Mouse (Mus musculus) liver, embryonic 12.5 days (tissue): ENCODE results near the gene Batf. TPM values are rescaled to one million over a fixed set of nuclear protein-coding genes. Genes with fewer than 3 reads are reported as not detected.
"Not testable (repeated sequence)": the region's sequence is repeated elsewhere in the genome, so short reads cannot be mapped to it uniquely, and the experiment has no call there.

Experiments
- ATAC-seq: fragments of 200-750 bp; cut with Nextera tagmentation; 2 replicates; pipeline ENCODE4 v1.8.0; 2017; ENCODE audit warnings: moderate number of reproducible peaks, mild to moderate bottlenecking, moderate library complexity
- H3K27ac ChIP-seq: fragments of 300-500 bp; sonication (generic); 2 replicates; pipeline ENCODE4 v1.5.1; 2016; ENCODE audit warnings: mild to moderate bottlenecking
- H3K27me3 ChIP-seq: fragments of 300-500 bp; sonication (generic); replicated peaks from 2 replicates; pipeline ENCODE4 v1.6.1; 2016; ENCODE audit warnings: mild to moderate bottlenecking, moderate library complexity
- H3K36me3 ChIP-seq: fragments of 300-500 bp; sonication (generic); 2 replicates; pipeline ENCODE4 v1.6.1; 2016; ENCODE audit warnings: mild to moderate bottlenecking, moderate library complexity
- H3K4me1 ChIP-seq: fragments of 300-500 bp; sonication (generic); 2 replicates; pipeline ENCODE4 v1.6.1; 2016
- H3K4me2 ChIP-seq: fragments of 300-500 bp; sonication (generic); 2 replicates; pipeline ENCODE4 v1.6.1; 2016; ENCODE audit warnings: mild to moderate bottlenecking, moderate library complexity
- H3K4me3 ChIP-seq: fragments of 300-500 bp; sonication (generic); 2 replicates; pipeline ENCODE4 v1.5.1; 2016; ENCODE audit warnings: mild to moderate bottlenecking, moderate library complexity
- H3K9ac ChIP-seq: fragments of 300-500 bp; sonication (generic); 2 replicates; pipeline ENCODE4 v1.6.1; 2016; ENCODE audit warnings: mild to moderate bottlenecking, moderate library complexity
- H3K9me3 ChIP-seq: fragments of 300-500 bp; sonication (generic); replicated peaks from 2 replicates; pipeline ENCODE4 v1.6.1; 2016; ENCODE audit warnings: mild to moderate bottlenecking, moderate library complexity
- WGBS: fragments of 180-500 bp; shearing (Covaris S2); methylation state at CpG from one replicate; pipeline ENCODE4 v1.1.7; 2016; ENCODE audit not compliant: insufficient replicate concordance; 5-methylcytosine and 5-hydroxymethylcytosine counted together
- polyA plus RNA-seq: library from polyadenylated mRNA; unstranded; fragments of >200 nt; fragmentation: Nextera tagmentation; extraction: Ambion mirVana; gene quantifications from 2 replicates; pipeline ENCODE4 v1.2.1, GENCODE M21; 2016

The Batf gene
- polyA plus RNA-seq, 1 experiment from 2014 or later, result 5.2 TPM

GRCm38 (mm10) chr12:85660855-85661254 lies 25.6 kb upstream of the Batf start:
- Histone ChIP-seq H3K4me2 (no peak overlapping the region), H3K27ac (no peak overlapping the region), H3K4me1 (no peaks in the 10 kb centered on the region), H3K9me3 (no peaks in the 10 kb centered on the region), H3K9ac (no peak overlapping the region), H3K36me3 (no peaks in the 10 kb centered on the region), H3K4me3 (no peak overlapping the region), H3K27me3 (no peaks in the 10 kb centered on the region)
- 77% methylated on average over 12 of the region's 12 CpGs for WGBS
- no peak for ATAC-seq

- 69% methylated on average over 8 of the region's 8 CpGs for WGBS
- not testable (repeated sequence) for H3K27ac ChIP-seq, H3K4me1 ChIP-seq, H3K4me2 ChIP-seq, H3K9me3 ChIP-seq, ATAC-seq, H3K4me3 ChIP-seq, H3K9ac ChIP-seq, H3K36me3 ChIP-seq, H3K27me3 ChIP-seq
These were observed 24.2 kb upstream of the Batf start for GRCm38 (mm10) chr12:85662232-85662631.

GRCm38 (mm10) chr12:85662896-85663295 lies 23.6 kb upstream of the Batf start:
- Histone ChIP-seq H3K27ac (no peak overlapping the region), H3K9ac (no peak overlapping the region), H3K36me3 (no peaks in the 10 kb centered on the region), H3K4me3 (no peak overlapping the region), H3K4me2 (no peak overlapping the region), H3K9me3 (no peaks in the 10 kb centered on the region), H3K4me1 (peaks cover 9% of the 10 kb centered on the region; the same call in 1 of the 2 replicates), H3K27me3 (no peaks in the 10 kb centered on the region)
- ATAC-seq, result no peak
- WGBS, result 9% methylated on average over 9 of the region's 9 CpGs

- Histone ChIP-seq H3K9me3 (no peaks in the 10 kb centered on the region), H3K27me3 (no peaks in the 10 kb centered on the region), H3K4me1 (peaks cover 9% of the 10 kb centered on the region; the same call in 1 of the 2 replicates), H3K4me2 (no peak overlapping the region), H3K36me3 (no peaks in the 10 kb centered on the region), H3K4me3 (no peak overlapping the region), H3K9ac (no peak overlapping the region), H3K27ac (no peak overlapping the region)
- no peak for ATAC-seq
- WGBS, result 57% methylated on average over 8 of the region's 8 CpGs
These were observed 20.4 kb upstream of the Batf start for GRCm38 (mm10) chr12:85666112-85666511.

GRCm38 (mm10) chr12:85667071-85667470 lies 19.4 kb upstream of the Batf start:
- Histone ChIP-seq H3K4me1 (peaks cover 9% of the 10 kb centered on the region; the same call in 1 of the 2 replicates), H3K9me3 (no peaks in the 10 kb centered on the region), H3K27ac (no peak overlapping the region), H3K9ac (no peak overlapping the region), H3K4me3 (no peak overlapping the region), H3K36me3 (no peaks in the 10 kb centered on the region), H3K4me2 (no peak overlapping the region), H3K27me3 (no peaks in the 10 kb centered on the region)
- no peak for ATAC-seq
- WGBS, result 77% methylated on average over 7 of the region's 7 CpGs

GRCm38 (mm10) chr12:85668696-85669095 lies 17.8 kb upstream of the Batf start:
- ATAC-seq, result no peak
- Histone ChIP-seq H3K27ac (no peak overlapping the region), H3K9me3 (no peaks in the 10 kb centered on the region), H3K27me3 (no peaks in the 10 kb centered on the region), H3K4me2 (no peak overlapping the region), H3K4me3 (no peak overlapping the region), H3K4me1 (peaks cover 9% of the 10 kb centered on the region; the same call in 1 of the 2 replicates), H3K9ac (no peak overlapping the region), H3K36me3 (no peaks in the 10 kb centered on the region)
- WGBS, result 58% methylated on average over 3 of the region's 3 CpGs

- Histone ChIP-seq H3K27ac (no peak overlapping the region), H3K36me3 (no peaks in the 10 kb centered on the region), H3K4me1 (peaks cover 9% of the 10 kb centered on the region; the same call in 1 of the 2 replicates), H3K9me3 (no peaks in the 10 kb centered on the region), H3K27me3 (no peaks in the 10 kb centered on the region), H3K4me2 (no peak overlapping the region), H3K4me3 (no peak overlapping the region), H3K9ac (no peak overlapping the region)
- no peak for ATAC-seq
- 21% methylated on average over 3 of the region's 3 CpGs for WGBS
These were observed 16.4 kb upstream of the Batf start for GRCm38 (mm10) chr12:85670080-85670479.

GRCm38 (mm10) chr12:85673914-85674313 lies 12.6 kb upstream of the Batf start:
- 59% methylated on average over 8 of the region's 8 CpGs for WGBS

GRCm38 (mm10) chr12:85679117-85679516 lies 7.4 kb upstream of the Batf start:
- 64% methylated on average over 5 of the region's 5 CpGs for WGBS
- Histone ChIP-seq H3K27me3 (no peaks in the 10 kb centered on the region), H3K27ac (no peak overlapping the region), H3K36me3 (no peaks in the 10 kb centered on the region), H3K4me2 (no peak overlapping the region), H3K9ac (no peak overlapping the region), H3K4me1 (no peaks in the 10 kb centered on the region), H3K4me3 (no peak overlapping the region), H3K9me3 (no peaks in the 10 kb centered on the region)
- ATAC-seq, result no peak

More at GRCm38 (mm10) chr12:85673914-85674313, 12.6 kb upstream of the Batf start:
- Histone ChIP-seq H3K9me3 (no peaks in the 10 kb centered on the region), H3K4me2 (no peak overlapping the region), H3K27ac (no peak overlapping the region), H3K9ac (no peak overlapping the region), H3K27me3 (no peaks in the 10 kb centered on the region), H3K4me1 (no peaks in the 10 kb centered on the region), H3K4me3 (no peak overlapping the region), H3K36me3 (no peaks in the 10 kb centered on the region)
- no peak for ATAC-seq

GRCm38 (mm10) chr12:85679808-85680207 lies 6.7 kb upstream of the Batf start:
- Histone ChIP-seq H3K27ac (no peak overlapping the region), H3K36me3 (no peaks in the 10 kb centered on the region), H3K9ac (no peak overlapping the region), H3K4me3 (no peak overlapping the region), H3K27me3 (no peaks in the 10 kb centered on the region), H3K4me2 (no peak overlapping the region), H3K9me3 (no peaks in the 10 kb centered on the region), H3K4me1 (no peaks in the 10 kb centered on the region)
- no peak for ATAC-seq
- WGBS, result 46% methylated on average over 2 of the region's 2 CpGs

GRCm38 (mm10) chr12:85682328-85682727 lies 4.1 kb upstream of the Batf start:
- no peak for ATAC-seq
- no peak overlapping the region for H3K4me3 ChIP-seq
- H3K27me3 ChIP-seq, result peaks cover 3% of the 10 kb centered on the region; the same call in 1 of the 2 replicates
- H3K27ac ChIP-seq, result no peak overlapping the region
- H3K4me1 ChIP-seq, result peaks cover 8% of the 10 kb centered on the region
- no peaks in the 10 kb centered on the region for H3K9me3 ChIP-seq
- H3K4me2 ChIP-seq, result no peak overlapping the region
- no peaks in the 10 kb centered on the region for H3K36me3 ChIP-seq
- H3K9ac ChIP-seq, result no peak overlapping the region
- WGBS, result 29% methylated on average over 2 of the region's 2 CpGs

GRCm38 (mm10) chr12:85684411-85685275 lies 1.8 kb upstream of the Batf start:
- H3K9me3 ChIP-seq, result no peaks in the 10 kb centered on the region
- H3K9ac ChIP-seq, result no peak overlapping the region
- WGBS, result 72% methylated on average over 16 of the region's 16 CpGs
- no peak overlapping the region for H3K4me2 ChIP-seq
- H3K4me1 ChIP-seq, result peaks cover 8% of the 10 kb centered on the region
- peaks cover 3% of the 10 kb centered on the region; the same call in 1 of the 2 replicates for H3K27me3 ChIP-seq
- ATAC-seq, result no peak
- no peaks in the 10 kb centered on the region for H3K36me3 ChIP-seq
- no peak overlapping the region for H3K4me3 ChIP-seq
- no peak overlapping the region for H3K27ac ChIP-seq
